Mouse (Mus musculus) liver, postnatal 0 days (tissue): Measurements from ENCODE around the gene Poc5.

Experiments
- CTCF ChIP-seq: sonication (generic); IDR thresholded peaks from 2 replicates; pipeline ENCODE4 v1.5.1; 2016; ENCODE audit warnings: antibody characterized with exemption, low read depth
- EP300 ChIP-seq: IDR thresholded peaks from 2 replicates; pipeline ENCODE4 v1.6.1; 2016; ENCODE audit warnings: antibody characterized with exemption, low read depth, mild to moderate bottlenecking

GRCm38 (mm10) chr13:96350207-96350606, 37.9 kb upstream of the Poc5 start:
- TF ChIP-seq CTCF: no peak
- no peak for TF ChIP-seq EP300
